Mouse (Mus musculus) brown adipose tissue, adult 24 weeks (tissue): ENCODE results near the gene Elfn1. TPM values are rescaled to one million over a fixed set of nuclear protein-coding genes. Genes with fewer than 3 reads are reported as not detected.
A peak's percentile ranks its signal among the peaks of the same experiment; 100 is the strongest.

Source experiments
- H3K27ac ChIP-seq: fragments of 200-500 bp; replicated peaks from 2 replicates; pipeline ENCODE4 v1.5.1; 2012; ENCODE audit warnings: low read depth, mild to moderate bottlenecking, low read length
- H3K4me1 ChIP-seq: fragments of 200-500 bp; 2 replicates; pipeline ENCODE4 v1.6.1; 2012; ENCODE audit warnings: low read length, mixed read lengths; ENCODE audit not compliant: control insufficient read depth, insufficient read depth, insufficient read length
- H3K4me3 ChIP-seq: fragments of 200-500 bp; 2 replicates; pipeline ENCODE4 v1.5.1; 2012; ENCODE audit warnings: low read depth, mild to moderate bottlenecking, low read length, moderate library complexity; ENCODE audit not compliant: insufficient read depth
- polyA plus RNA-seq: library from polyadenylated mRNA; stranded (reverse); fragments of >200 nt; gene quantifications from 2 replicates; pipeline ENCODE4 v1.2.4, GENCODE M21; 2012; ENCODE audit not compliant: missing spikeins, insufficient read depth, insufficient read length

Gene Elfn1
- polyA plus RNA-seq, 1 experiment, result not detected

DNA sequence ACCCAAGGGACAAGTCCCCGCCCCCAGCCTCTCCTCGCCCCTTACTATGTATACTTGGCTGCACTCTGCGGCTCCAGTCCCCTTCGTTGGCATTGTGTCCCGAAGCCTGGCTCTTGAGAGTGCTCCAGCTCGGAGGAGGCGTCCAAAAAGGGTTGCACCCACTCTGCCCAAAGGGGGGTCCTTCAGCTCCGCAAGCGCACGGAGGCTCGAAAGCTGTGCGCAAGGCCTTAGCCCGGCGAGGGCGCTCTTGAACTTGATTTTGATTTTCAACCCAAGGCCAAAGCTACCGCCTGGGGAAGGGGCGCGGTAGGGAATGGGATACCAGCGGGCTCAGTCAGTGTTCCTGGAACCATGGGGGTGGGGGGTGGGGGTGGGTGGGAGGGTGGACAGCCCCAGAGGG, 502 bp upstream of the Elfn1 start:
- Histone ChIP-seq H3K27ac (no peak overlapping the region), H3K4me3 (no peak overlapping the region), H3K4me1 (peaks cover 4% of the 10 kb centered on the region; the same call in 1 of the 2 replicates)

GRCm38 (mm10) chr5:139908243-139908810, 584 bp downstream of the Elfn1 start:
- H3K27ac ChIP-seq, result no peak overlapping the region
- peak overlapping the region; percentile 45 for H3K4me3 ChIP-seq
- peaks cover 4% of the 10 kb centered on the region; the same call in 1 of the 2 replicates for H3K4me1 ChIP-seq

DNA sequence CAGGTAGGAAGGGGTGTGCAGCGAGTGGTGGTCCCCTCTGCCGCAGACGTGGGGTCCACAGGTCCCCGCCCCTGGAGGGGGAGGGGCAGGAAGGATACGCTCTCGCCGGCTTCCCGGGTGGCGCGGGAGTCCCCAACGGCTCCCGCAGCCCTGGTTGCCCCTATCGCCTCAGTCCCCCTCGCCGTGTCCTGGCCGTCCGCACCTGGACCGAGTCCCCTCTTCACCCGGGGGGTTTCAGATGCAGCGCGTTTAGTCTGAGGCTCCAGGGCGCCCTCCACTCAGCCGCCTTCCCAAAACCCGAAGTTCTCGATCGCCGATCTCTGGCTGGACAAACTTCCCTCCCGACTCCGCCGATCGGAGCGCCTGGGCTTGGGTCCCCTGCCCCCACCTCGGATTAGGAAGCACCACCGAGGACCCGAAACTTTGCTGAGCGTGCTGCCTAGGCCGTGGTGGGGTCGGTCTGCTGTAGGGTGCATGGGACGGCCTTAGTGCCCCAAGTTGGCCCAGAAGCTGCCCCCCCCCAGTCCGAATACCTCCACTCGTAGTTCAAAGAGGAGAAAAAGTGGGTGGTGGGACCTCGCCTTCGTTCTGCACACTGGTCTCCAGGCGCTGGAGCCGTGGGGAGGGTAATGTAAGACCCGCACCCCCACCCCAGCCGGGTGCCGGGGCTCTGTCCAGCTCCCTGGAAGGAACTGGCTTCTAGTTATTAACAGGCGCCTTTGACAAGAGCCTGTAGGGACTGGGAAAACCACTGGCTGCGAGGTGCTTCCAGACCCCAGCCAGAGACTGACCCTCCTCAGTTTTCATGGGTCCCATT, 1.3 kb downstream of the Elfn1 start:
- H3K27ac ChIP-seq, result no peak overlapping the region
- peaks cover 4% of the 10 kb centered on the region; the same call in 1 of the 2 replicates for H3K4me1 ChIP-seq
- peak overlapping the region; percentile 45 for H3K4me3 ChIP-seq

- H3K4me3 ChIP-seq, result no peak overlapping the region
- peaks cover 4% of the 10 kb centered on the region; the same call in 1 of the 2 replicates for H3K4me1 ChIP-seq
- no peak overlapping the region for H3K27ac ChIP-seq
Observed at GRCm38 (mm10) chr5:139909710-139910550, 2.2 kb downstream of the Elfn1 start.

DNA sequence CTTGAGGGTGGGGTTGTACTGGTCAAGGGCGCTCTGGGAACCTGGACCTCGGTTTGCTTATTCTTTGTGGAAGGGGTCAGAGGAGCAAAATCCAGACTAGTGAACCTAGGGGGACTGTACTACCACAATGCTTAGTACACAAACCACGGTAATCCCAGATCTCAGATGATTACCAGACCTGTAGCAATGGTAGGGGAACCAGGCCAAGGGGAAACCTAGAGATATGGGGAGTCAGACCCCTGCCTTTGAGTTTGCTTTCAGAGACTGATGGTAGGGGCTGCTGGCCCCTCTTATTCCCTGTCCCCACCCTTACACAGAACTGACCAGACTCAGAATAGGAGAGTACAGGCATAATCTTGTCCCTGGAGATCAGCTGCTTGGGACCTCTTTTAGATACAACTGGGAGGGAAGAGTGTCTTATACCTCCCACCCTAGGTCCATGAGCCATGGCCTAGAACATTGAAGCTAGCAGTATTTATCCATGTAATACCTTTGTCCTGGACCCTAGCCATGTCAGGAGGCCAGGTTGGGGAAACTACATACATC, 3.1 kb downstream of the Elfn1 start:
- Histone ChIP-seq H3K4me3 (no peak overlapping the region), H3K27ac (no peak overlapping the region), H3K4me1 (peaks cover 4% of the 10 kb centered on the region; the same call in 1 of the 2 replicates)

GRCm38 (mm10) chr5:139911506-139911905, 3.8 kb downstream of the Elfn1 start:
- Histone ChIP-seq H3K4me1 (peaks cover 4% of the 10 kb centered on the region; the same call in 1 of the 2 replicates), H3K27ac (no peak overlapping the region), H3K4me3 (no peak overlapping the region)

DNA sequence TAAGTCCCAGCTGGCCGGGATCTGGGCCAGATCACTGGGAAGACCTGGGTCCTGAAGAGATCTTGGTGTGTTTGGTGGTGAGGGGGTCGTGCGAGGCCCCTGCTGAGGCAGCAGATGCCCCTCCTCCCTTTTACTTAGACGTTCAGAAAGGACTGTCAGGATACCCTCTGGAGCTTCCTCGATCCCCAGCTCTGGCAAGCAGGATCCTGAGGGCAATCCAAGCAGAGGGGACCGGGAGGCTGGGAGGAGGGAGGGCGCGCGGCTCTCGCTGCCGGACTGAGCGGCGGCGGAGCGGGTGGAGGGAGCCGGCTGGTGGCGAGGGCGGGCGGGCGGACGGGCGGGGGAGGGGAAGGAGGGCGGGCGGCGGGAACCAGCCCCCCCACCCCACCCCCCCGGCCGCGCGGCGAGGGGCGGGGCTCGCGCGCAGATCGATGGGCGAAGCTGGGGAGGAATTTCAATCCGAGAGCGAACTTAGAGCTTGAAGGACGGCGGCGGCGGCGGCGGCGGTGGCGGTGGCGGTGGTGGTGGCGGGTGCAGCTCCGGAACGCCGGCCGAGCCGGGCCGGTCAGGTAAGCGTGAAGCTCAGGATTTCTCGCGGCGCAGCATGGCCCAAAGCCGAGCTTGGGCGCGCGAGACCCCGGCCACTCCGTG, 4.5 kb downstream of the Elfn1 start:
- Histone ChIP-seq H3K27ac (no peak overlapping the region), H3K4me3 (peak overlapping the region; percentile 26), H3K4me1 (peaks cover 4% of the 10 kb centered on the region; the same call in 1 of the 2 replicates)

DNA sequence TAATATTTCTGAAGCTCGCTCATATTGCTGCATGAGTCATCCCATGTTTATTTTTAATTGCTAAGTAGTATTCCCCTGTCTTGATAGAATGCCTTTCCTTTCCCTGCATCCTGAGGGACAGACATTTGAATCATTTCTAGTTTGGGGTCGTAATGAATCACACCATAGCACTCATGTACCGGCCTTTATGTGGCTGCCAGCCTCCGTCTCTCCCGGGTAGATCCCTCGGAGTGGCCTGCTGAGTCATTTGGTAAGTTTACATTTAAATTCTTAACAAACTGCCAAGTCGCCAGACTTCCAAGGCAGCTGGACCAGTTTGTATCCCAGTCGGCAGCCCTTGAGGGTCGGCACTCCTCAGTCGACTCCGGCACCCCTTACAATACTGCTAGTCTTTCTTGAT, 13.9 kb downstream of the Elfn1 start:
- H3K4me1 ChIP-seq, result no peaks in the 10 kb centered on the region
- H3K4me3 ChIP-seq, result no peak overlapping the region
- H3K27ac ChIP-seq, result no peak overlapping the region

DNA sequence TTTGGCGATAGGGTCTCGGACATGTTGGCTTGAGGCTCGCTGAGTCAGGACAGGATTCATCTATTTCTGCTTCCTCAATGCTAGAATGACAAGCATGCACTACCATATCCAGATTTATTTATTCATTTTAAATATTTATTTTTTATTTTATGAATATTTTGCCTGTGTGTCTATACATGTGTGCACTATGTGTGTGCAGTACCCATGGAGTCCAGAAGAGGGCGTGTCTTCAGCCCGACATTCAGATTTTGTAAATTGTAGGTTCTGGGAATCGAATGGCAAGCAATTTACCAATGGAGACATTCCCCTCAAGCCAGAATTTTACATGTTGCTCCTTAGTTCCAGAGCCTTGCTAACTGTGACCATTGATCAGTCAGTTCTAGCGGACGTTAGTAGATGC, 16.1 kb downstream of the Elfn1 start:
- no peak overlapping the region for H3K27ac ChIP-seq
- H3K4me3 ChIP-seq, result no peak overlapping the region
- no peaks in the 10 kb centered on the region for H3K4me1 ChIP-seq

DNA sequence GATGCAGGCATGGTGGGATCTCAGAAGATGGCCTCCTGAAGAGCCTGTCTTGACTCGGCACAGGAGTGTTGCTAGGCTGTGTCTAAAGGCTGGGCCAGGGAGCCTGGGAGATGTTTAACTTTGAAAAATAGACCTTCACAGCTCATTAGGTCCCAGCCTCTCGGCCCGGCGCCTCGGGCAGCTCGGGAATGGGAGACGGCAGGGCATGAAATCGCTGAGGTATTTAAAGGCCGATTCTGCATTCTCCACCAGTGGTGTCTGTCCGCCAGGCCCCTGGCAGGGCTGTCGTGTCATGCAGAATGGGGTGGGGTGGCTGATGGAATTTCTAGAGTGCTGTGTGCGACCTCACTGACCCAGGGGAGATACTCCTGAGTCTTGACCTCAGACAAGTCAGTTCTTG, 22.4 kb downstream of the Elfn1 start:
- H3K4me3 ChIP-seq, result no peak overlapping the region
- no peaks in the 10 kb centered on the region for H3K4me1 ChIP-seq

GRCm38 (mm10) chr5:139930927-139931351, 23.2 kb downstream of the Elfn1 start:
- H3K27ac ChIP-seq, result no peak overlapping the region
- no peaks in the 10 kb centered on the region for H3K4me1 ChIP-seq
- peak overlapping the region; percentile 10; the same call in 1 of the 2 replicates for H3K4me3 ChIP-seq

More for the DNA sequence above, 22.4 kb downstream of the Elfn1 start:
- no peak overlapping the region for H3K27ac ChIP-seq

- Histone ChIP-seq H3K27ac (no peak overlapping the region), H3K4me3 (no peak overlapping the region), H3K4me1 (no peaks in the 10 kb centered on the region)
Observed at GRCm38 (mm10) chr5:139931947-139932540, 24.3 kb downstream of the Elfn1 start.

- no peak overlapping the region for H3K27ac ChIP-seq
- H3K4me1 ChIP-seq, result no peaks in the 10 kb centered on the region
- H3K4me3 ChIP-seq, result no peak overlapping the region
Observed at GRCm38 (mm10) chr5:139932595-139933271, 25.0 kb downstream of the Elfn1 start.

DNA sequence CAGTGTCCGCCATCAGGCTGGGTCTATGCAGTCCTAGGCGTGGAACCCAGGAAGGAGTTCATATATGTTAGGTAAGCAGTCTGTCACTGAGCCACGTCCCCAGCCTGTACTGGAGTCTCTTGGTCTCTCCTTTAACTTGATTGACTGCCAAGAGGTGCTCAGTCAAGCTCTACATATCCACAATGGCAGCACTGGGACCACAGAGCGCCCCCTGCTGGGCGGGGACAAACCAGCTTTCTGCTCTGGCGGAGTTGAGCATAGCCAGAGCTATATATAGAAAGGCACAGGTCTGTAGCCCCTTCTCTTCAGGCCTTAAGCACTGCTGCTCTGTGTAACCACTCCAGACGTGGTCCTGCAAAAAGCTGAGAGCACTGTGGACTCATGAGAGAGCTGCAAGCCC, 25.7 kb downstream of the Elfn1 start:
- Histone ChIP-seq H3K27ac (no peak overlapping the region), H3K4me1 (no peaks in the 10 kb centered on the region), H3K4me3 (no peak overlapping the region)
